Mouse (Mus musculus) small intestine, adult 2 months (tissue): Measurements from ENCODE around the gene Med20. TPM values are rescaled to one million over a fixed set of nuclear protein-coding genes. Genes with fewer than 3 reads are reported as not detected.

ENCODE experiments used
- H3K27ac ChIP-seq: fragments of 200-500 bp; 2 replicates; pipeline ENCODE4 v1.5.1; 2012; ENCODE audit warnings: low read depth, low read length, control low read depth, inconsistent platforms; ENCODE audit not compliant: insufficient read depth
- H3K27me3 ChIP-seq: fragments of 200-500 bp; 2 replicates; pipeline ENCODE4 v1.6.1; 2012; ENCODE audit warnings: mild to moderate bottlenecking, moderate library complexity, low read length, inconsistent platforms; ENCODE audit not compliant: control insufficient read depth, insufficient read depth
- H3K36me3 ChIP-seq: fragments of 200-500 bp; 2 replicates; pipeline ENCODE4 v1.6.1; 2012; ENCODE audit warnings: mild to moderate bottlenecking, low read length, control low read depth, inconsistent platforms; ENCODE audit not compliant: control insufficient read depth, insufficient read depth
- H3K4me1 ChIP-seq: fragments of 200-500 bp; 2 replicates; pipeline ENCODE4 v1.6.1; 2012; ENCODE audit warnings: low read length, inconsistent platforms, mixed read lengths; ENCODE audit not compliant: control insufficient read depth, insufficient read depth, insufficient read length
- H3K4me3 ChIP-seq: fragments of 200-500 bp; 2 replicates; pipeline ENCODE4 v1.5.1; 2012; ENCODE audit warnings: low read depth, mild to moderate bottlenecking, control low read depth, inconsistent platforms, low read length, moderate library complexity
- CTCF ChIP-seq: fragments of 200-500 bp; IDR thresholded peaks from 2 replicates; pipeline ENCODE4 v1.5.1; 2012; ENCODE audit warnings: low read depth, mild to moderate bottlenecking, control low read depth, inconsistent platforms, low read length, moderate library complexity, mixed read lengths; ENCODE audit not compliant: insufficient replicate concordance, insufficient read length; ENCODE audit errors: extremely low read depth
- POLR2A ChIP-seq: fragments of 200-500 bp; IDR thresholded peaks from 2 replicates; pipeline ENCODE4 v1.6.1; 2012; ENCODE audit warnings: low read depth, mild to moderate bottlenecking, control low read depth, inconsistent platforms, low read length, moderate library complexity
- WGBS: fragments of 180-500 bp; shearing (Covaris S2); methylation state at CpG from one replicate; pipeline ENCODE4 v1.1.7; 2018; 5-methylcytosine and 5-hydroxymethylcytosine counted together
- polyA plus RNA-seq: library from polyadenylated mRNA; depleted of rRNA; stranded (reverse); fragments of >200 nt; gene quantifications from 2 replicates; pipeline ENCODE4 v1.2.3, GENCODE M21; 2012

Gene Med20
- polyA plus RNA-seq, 1 experiment, result 11.3 TPM

- TF ChIP-seq POLR2A, result no peak
- TF ChIP-seq CTCF, result no peak
- H3K4me1 ChIP-seq, result no peaks in the 10 kb centered on the region; the same call in 1 of the 2 replicates
- 65% methylated on average over 7 of the region's 7 CpGs for WGBS
- no peaks in the 10 kb centered on the region for H3K27me3 ChIP-seq
- H3K36me3 ChIP-seq, result no peaks in the 10 kb centered on the region
- no peak overlapping the region for H3K27ac ChIP-seq
- no peak overlapping the region for H3K4me3 ChIP-seq
Observed at GRCm38 (mm10) chr17:47571621-47572020, 39.8 kb upstream of the Med20 start.

GRCm38 (mm10) chr17:47572436-47572835 lies 38.9 kb upstream of the Med20 start:
- H3K27ac ChIP-seq, result no peak overlapping the region
- H3K4me3 ChIP-seq, result no peak overlapping the region
- H3K27me3 ChIP-seq, result no peaks in the 10 kb centered on the region
- no peaks in the 10 kb centered on the region for H3K36me3 ChIP-seq
- no peak for TF ChIP-seq POLR2A
- TF ChIP-seq CTCF, result no peak
- H3K4me1 ChIP-seq, result no peaks in the 10 kb centered on the region

- no peak overlapping the region for H3K4me3 ChIP-seq
- H3K27ac ChIP-seq, result no peak overlapping the region
- no peaks in the 10 kb centered on the region for H3K4me1 ChIP-seq
- H3K36me3 ChIP-seq, result no peaks in the 10 kb centered on the region
- no peaks in the 10 kb centered on the region for H3K27me3 ChIP-seq
- WGBS, result 79% methylated on average over 8 of the region's 8 CpGs
- no peak for TF ChIP-seq POLR2A
- no peak for TF ChIP-seq CTCF
Observed at GRCm38 (mm10) chr17:47574028-47574427, 37.4 kb upstream of the Med20 start.

GRCm38 (mm10) chr17:47574830-47575229 lies 36.6 kb upstream of the Med20 start:
- no peaks in the 10 kb centered on the region for H3K36me3 ChIP-seq
- no peak for TF ChIP-seq CTCF
- TF ChIP-seq POLR2A, result no peak
- H3K4me3 ChIP-seq, result no peak overlapping the region
- 77% methylated on average over 11 of the region's 11 CpGs for WGBS
- no peak overlapping the region for H3K27ac ChIP-seq
- H3K4me1 ChIP-seq, result no peaks in the 10 kb centered on the region
- H3K27me3 ChIP-seq, result no peaks in the 10 kb centered on the region

- WGBS, result 84% methylated on average over 6 of the region's 6 CpGs
- Histone ChIP-seq H3K4me3 (no peak overlapping the region), H3K36me3 (no peaks in the 10 kb centered on the region), H3K27ac (no peak overlapping the region), H3K4me1 (no peaks in the 10 kb centered on the region; the same call in 1 of the 2 replicates), H3K27me3 (no peaks in the 10 kb centered on the region)
- TF ChIP-seq POLR2A, result no peak
- TF ChIP-seq CTCF, result no peak
Observed at GRCm38 (mm10) chr17:47578655-47579054, 32.7 kb upstream of the Med20 start.

- H3K4me1 ChIP-seq, result no peaks in the 10 kb centered on the region; the same call in 1 of the 2 replicates
- no peak overlapping the region for H3K4me3 ChIP-seq
- TF ChIP-seq POLR2A, result no peak
- no peak for TF ChIP-seq CTCF
- no peaks in the 10 kb centered on the region for H3K36me3 ChIP-seq
- no peak overlapping the region for H3K27ac ChIP-seq
- 96% methylated on average over 4 of the region's 4 CpGs for WGBS
- no peaks in the 10 kb centered on the region for H3K27me3 ChIP-seq
Observed at GRCm38 (mm10) chr17:47580962-47581361, 30.4 kb upstream of the Med20 start.

- Histone ChIP-seq H3K36me3 (no peaks in the 10 kb centered on the region), H3K27ac (no peak overlapping the region), H3K4me1 (peaks cover 3% of the 10 kb centered on the region; the same call in 1 of the 2 replicates), H3K27me3 (no peaks in the 10 kb centered on the region), H3K4me3 (no peak overlapping the region)
- WGBS, result 86% methylated on average over 8 of the region's 8 CpGs
- TF ChIP-seq CTCF (no peak), POLR2A (no peak)
Observed at GRCm38 (mm10) chr17:47588517-47588916, 22.9 kb upstream of the Med20 start.

- no peak overlapping the region for H3K4me3 ChIP-seq
- no peaks in the 10 kb centered on the region for H3K27me3 ChIP-seq
- no peak overlapping the region for H3K27ac ChIP-seq
- peaks cover 6% of the 10 kb centered on the region for H3K4me1 ChIP-seq
- TF ChIP-seq POLR2A, result no peak
- TF ChIP-seq CTCF, result no peak
- 64% methylated on average over 3 of the region's 3 CpGs for WGBS
- H3K36me3 ChIP-seq, result no peaks in the 10 kb centered on the region
Observed at GRCm38 (mm10) chr17:47591073-47591472, 20.3 kb upstream of the Med20 start.
